Mouse (Mus musculus) hindbrain, embryonic 14.5 days (tissue): ENCODE measurements around the gene Gp1ba. TPM values are rescaled to one million over a fixed set of nuclear protein-coding genes. Genes with fewer than 3 reads are reported as not detected.
A peak's percentile ranks its signal among the peaks of the same experiment; 100 is the strongest.

Experiments used
- ATAC-seq: fragments of 200-750 bp; cut with Nextera tagmentation; 2 replicates; pipeline ENCODE4 v1.8.0; 2017; ENCODE audit warnings: moderate number of reproducible peaks, mild to moderate bottlenecking, moderate TSS enrichment, moderate library complexity; ENCODE audit not compliant: low FRiP score
- DNase-seq: peaks from one replicate; pipeline ENCODE4 v3.0.0-alpha.2; 2015; ENCODE audit warnings: low spot score
- H3K27ac ChIP-seq: fragments of 300-500 bp; sonication (generic); 2 replicates; pipeline ENCODE4 v1.5.1; 2014; ENCODE audit warnings: mild to moderate bottlenecking, moderate library complexity
- H3K27me3 ChIP-seq: fragments of 300-500 bp; sonication (generic); 2 replicates; pipeline ENCODE4 v1.6.1; 2014; ENCODE audit warnings: mild to moderate bottlenecking, low read length, mixed read lengths; ENCODE audit not compliant: control insufficient read depth, insufficient read depth
- H3K36me3 ChIP-seq: fragments of 300-500 bp; sonication (generic); replicated peaks from 2 replicates; pipeline ENCODE4 v1.6.1; 2014; ENCODE audit not compliant: control insufficient read depth, insufficient read depth
- H3K4me1 ChIP-seq: fragments of 300-500 bp; sonication (generic); replicated peaks from 2 replicates; pipeline ENCODE4 v1.6.1; 2014; ENCODE audit warnings: antibody characterized with exemption, low read length, mixed read lengths; ENCODE audit not compliant: control insufficient read depth, insufficient read depth
- H3K4me2 ChIP-seq: fragments of 300-500 bp; sonication (generic); replicated peaks from 2 replicates; pipeline ENCODE4 v1.6.1; 2014; ENCODE audit warnings: mild to moderate bottlenecking, moderate library complexity
- H3K4me3 ChIP-seq: fragments of 300-500 bp; sonication (generic); replicated peaks from 2 replicates; pipeline ENCODE4 v1.5.1; 2014; ENCODE audit warnings: mild to moderate bottlenecking, low read length
- H3K9ac ChIP-seq: fragments of 300-500 bp; sonication (generic); 2 replicates; pipeline ENCODE4 v1.6.1; 2014
- H3K9me3 ChIP-seq: fragments of 300-500 bp; sonication (generic); 2 replicates; pipeline ENCODE4 v1.6.1; 2016; ENCODE audit warnings: low read length; ENCODE audit not compliant: control insufficient read depth
- WGBS: fragments of 180-500 bp; shearing (Covaris S2); extraction: QIAGEN DNeasy Blood & Tissue Kit; methylation state at CpG from one replicate; pipeline ENCODE4 v1.1.7; 2014; 5-methylcytosine and 5-hydroxymethylcytosine counted together
- polyA plus RNA-seq: library from polyadenylated mRNA; unstranded; fragments of >200 nt; fragmentation: Nextera tagmentation; extraction: Ambion mirVana; gene quantifications from 2 replicates; pipeline ENCODE4 v1.2.1, GENCODE M21; 2014

Gene Gp1ba
- polyA plus RNA-seq, 1 experiment from 2014 or later: 0.43 TPM

DNA sequence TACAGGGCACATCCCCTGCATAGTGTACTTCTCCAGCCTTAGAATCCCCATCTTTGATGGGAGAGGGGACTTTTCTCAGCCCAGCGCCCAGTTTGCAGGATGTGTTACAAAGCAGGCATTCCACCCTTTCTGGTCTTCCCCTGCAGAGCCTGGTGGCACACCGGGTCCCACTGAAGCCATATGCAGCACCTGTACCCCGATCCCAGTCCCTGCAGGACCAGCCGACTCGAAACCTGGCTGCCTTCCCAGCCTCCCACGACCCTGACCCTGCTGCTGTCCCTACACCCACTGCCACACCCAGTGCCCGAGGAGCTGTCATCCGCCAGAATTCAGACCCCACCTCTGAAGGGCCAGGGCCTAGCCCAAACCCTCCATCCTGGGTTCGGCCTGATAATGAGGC lies 31.3 kb upstream of the Gp1ba start:
- no peak for ATAC-seq
- 93% methylated on average over 9 of the region's 9 CpGs for WGBS
- H3K27ac ChIP-seq: no peak overlapping the region
- H3K27me3 ChIP-seq: no peaks in the 10 kb centered on the region
- peaks cover 97% of the 10 kb centered on the region for H3K36me3 ChIP-seq
- H3K9ac ChIP-seq: no peak overlapping the region
- H3K9me3 ChIP-seq: no peaks in the 10 kb centered on the region
- no peak overlapping the region for H3K4me3 ChIP-seq
- H3K4me2 ChIP-seq: no peak overlapping the region
- H3K4me1 ChIP-seq: no peaks in the 10 kb centered on the region
- DNase-seq: no peak

DNA sequence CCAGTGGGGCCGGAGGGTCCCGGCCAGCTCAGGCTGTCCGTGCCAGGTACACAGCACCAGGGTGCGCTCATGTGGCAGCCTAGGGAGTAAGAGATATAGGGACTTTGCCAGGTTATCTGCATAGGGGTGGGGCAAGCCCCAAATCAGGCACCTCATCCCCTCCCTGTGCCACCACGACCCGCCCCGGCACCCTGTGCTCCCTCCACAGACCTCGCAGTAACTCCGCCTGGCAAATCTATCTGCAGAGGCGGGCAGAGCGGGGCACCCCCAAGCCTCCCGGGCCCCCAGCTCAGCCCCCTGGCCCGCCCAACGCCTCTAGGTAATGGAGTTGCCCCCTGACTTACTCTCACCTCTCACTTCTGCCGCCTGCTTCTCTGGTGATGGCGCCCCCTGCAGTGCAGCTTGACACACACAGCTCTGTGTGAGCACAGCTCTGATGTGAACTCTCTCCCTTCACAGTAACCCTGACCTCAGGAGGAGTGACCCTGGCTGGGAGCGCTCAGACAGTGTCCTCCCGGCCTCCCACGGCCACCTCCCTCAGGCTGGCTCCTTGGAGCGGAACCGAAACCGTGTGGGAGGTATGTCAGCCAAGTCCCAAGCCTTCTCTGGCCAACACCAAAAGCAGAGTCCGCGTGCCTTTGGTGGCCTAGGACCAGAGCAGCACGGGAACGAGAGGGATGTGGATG lies 30.4 kb upstream of the Gp1ba start:
- 85% methylated on average over 26 of the region's 26 CpGs for WGBS
- Histone ChIP-seq H3K9ac (no peak overlapping the region), H3K36me3 (peaks cover 97% of the 10 kb centered on the region), H3K27me3 (no peaks in the 10 kb centered on the region), H3K4me3 (no peak overlapping the region), H3K4me1 (no peaks in the 10 kb centered on the region), H3K27ac (no peak overlapping the region), H3K4me2 (no peak overlapping the region), H3K9me3 (no peaks in the 10 kb centered on the region)
- no peak for ATAC-seq
- DNase-seq: no peak

- H3K36me3 ChIP-seq: peaks cover 79% of the 10 kb centered on the region
- H3K27me3 ChIP-seq: peaks cover 4% of the 10 kb centered on the region; the same call in 1 of the 2 replicates
- no peak overlapping the region for H3K9ac ChIP-seq
- ATAC-seq (no peak), DNase-seq (no peak)
- no peaks in the 10 kb centered on the region for H3K4me1 ChIP-seq
- 87% methylated on average over 4 of the region's 4 CpGs for WGBS
- H3K4me3 ChIP-seq: no peak overlapping the region
- H3K27ac ChIP-seq: no peak overlapping the region
- H3K9me3 ChIP-seq: no peaks in the 10 kb centered on the region
- H3K4me2 ChIP-seq: no peak overlapping the region
Measured at GRCm38 (mm10) chr11:70610752-70611151, 28.2 kb upstream of the Gp1ba start.

GRCm38 (mm10) chr11:70612505-70612904 lies 26.4 kb upstream of the Gp1ba start:
- no peaks in the 10 kb centered on the region for H3K9me3 ChIP-seq
- H3K9ac ChIP-seq: no peak overlapping the region
- no peak overlapping the region for H3K27ac ChIP-seq
- H3K27me3 ChIP-seq: peaks cover 4% of the 10 kb centered on the region; the same call in 1 of the 2 replicates
- ATAC-seq (no peak), DNase-seq (no peak)
- no peak overlapping the region for H3K4me3 ChIP-seq
- no peaks in the 10 kb centered on the region for H3K4me1 ChIP-seq
- H3K36me3 ChIP-seq: peaks cover 62% of the 10 kb centered on the region
- no peak overlapping the region for H3K4me2 ChIP-seq
- 79% methylated on average over 7 of the region's 7 CpGs for WGBS

DNA sequence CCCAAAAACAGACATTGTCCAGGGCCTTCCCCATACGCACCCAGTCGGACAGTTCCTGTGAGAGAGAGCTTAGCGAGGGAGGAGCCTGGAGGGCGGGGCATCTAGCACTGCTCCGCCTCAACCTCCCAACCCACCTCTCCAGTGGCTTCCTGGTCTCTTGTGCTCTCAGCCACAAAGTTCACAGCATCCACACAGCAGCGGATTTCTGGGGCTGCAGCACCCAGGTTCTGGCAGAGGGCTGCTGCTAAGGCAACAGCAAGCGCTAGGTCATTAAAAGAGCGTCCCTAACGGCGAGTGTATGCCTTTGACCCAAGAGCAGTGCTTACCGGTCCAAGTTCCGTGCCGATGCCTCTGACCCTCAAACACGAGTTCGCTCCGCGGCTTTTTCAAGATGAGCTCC lies 23.8 kb upstream of the Gp1ba start:
- H3K27me3 ChIP-seq: peaks cover 4% of the 10 kb centered on the region; the same call in 1 of the 2 replicates
- ATAC-seq (0 out of 2 replicates have a peak, but pooled peaks have one; percentile 37), DNase-seq (no peak)
- no peaks in the 10 kb centered on the region for H3K9me3 ChIP-seq
- H3K9ac ChIP-seq: peak overlapping the region; percentile 33; the same call in 1 of the 2 replicates
- H3K27ac ChIP-seq: no peak overlapping the region
- 0 out of 2 replicates have a peak overlapping the region, but pooled peaks have one; percentile 4 for H3K4me3 ChIP-seq
- H3K36me3 ChIP-seq: peaks cover 36% of the 10 kb centered on the region
- H3K4me1 ChIP-seq: no peaks in the 10 kb centered on the region
- 4% methylated on average over 17 of the region's 17 CpGs for WGBS
- peak overlapping the region; percentile 46 for H3K4me2 ChIP-seq

- H3K27me3 ChIP-seq: peaks cover 4% of the 10 kb centered on the region; the same call in 1 of the 2 replicates
- H3K27ac ChIP-seq: no peak within 1 kb of the TSS
- DNase-seq (no peak), ATAC-seq (no peak)
- peak within 1 kb of the TSS; percentile 46 for H3K4me2 ChIP-seq
- H3K4me1 ChIP-seq: no peaks in the 10 kb centered on the region
- H3K4me3 ChIP-seq: 0 out of 2 replicates have a peak within 1 kb of the TSS, but pooled peaks have one; percentile 4
- 18% methylated on average over 21 of the region's 21 CpGs for WGBS
- no peaks in the 10 kb centered on the region for H3K9me3 ChIP-seq
- peak within 1 kb of the TSS; percentile 33; the same call in 1 of the 2 replicates for H3K9ac ChIP-seq
- H3K36me3 ChIP-seq: peaks cover 31% of the 10 kb centered on the region
Measured at GRCm38 (mm10) chr11:70615516-70616093, 23.3 kb upstream of the Gp1ba start, which contains the start of gene 4930544D05Rik. 4930544D05Rik (plus strand) TSS chr11:70615848.

DNA sequence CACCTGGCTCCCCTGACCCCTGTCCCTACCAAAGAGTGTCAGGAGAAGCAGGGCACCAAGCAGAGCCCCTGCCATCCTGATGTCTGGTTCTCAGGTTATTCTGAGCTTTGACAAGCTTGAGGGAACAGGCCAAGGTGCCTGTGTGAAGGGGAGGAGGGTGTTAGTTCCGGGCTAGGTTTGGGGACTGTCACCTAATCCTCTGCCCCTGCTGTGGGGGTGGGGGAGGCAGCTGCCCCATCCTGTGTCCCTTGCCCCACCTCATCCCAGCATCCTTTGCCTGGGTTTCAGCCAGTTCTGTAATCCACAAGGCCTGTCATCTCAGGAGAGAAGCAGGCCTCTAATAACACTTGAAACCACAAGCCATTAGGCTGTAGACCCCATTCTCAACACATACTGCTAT lies 19.8 kb upstream of the Gp1ba start, which contains the start of gene Chrne:
Chrne (minus strand) TSS at position 116 of the 400 bp plus-strand sequence.
- 63% methylated on average over 1 of the region's 1 CpGs for WGBS
- Histone ChIP-seq H3K4me3 (no peak within 1 kb of the TSS), H3K4me1 (no peaks in the 10 kb centered on the region), H3K9me3 (no peaks in the 10 kb centered on the region), H3K9ac (no peak within 1 kb of the TSS), H3K27ac (no peak within 1 kb of the TSS), H3K36me3 (no peaks in the 10 kb centered on the region), H3K27me3 (peaks cover 4% of the 10 kb centered on the region; the same call in 1 of the 2 replicates), H3K4me2 (no peak within 1 kb of the TSS)
- ATAC-seq (no peak), DNase-seq (no peak)

GRCm38 (mm10) chr11:70621972-70622814 lies 16.7 kb upstream of the Gp1ba start:
- H3K9ac ChIP-seq: no peak overlapping the region
- H3K4me3 ChIP-seq: no peak overlapping the region
- WGBS: 43% methylated on average over 7 of the region's 7 CpGs
- H3K4me2 ChIP-seq: no peak overlapping the region
- no peaks in the 10 kb centered on the region for H3K9me3 ChIP-seq
- no peaks in the 10 kb centered on the region for H3K36me3 ChIP-seq
- DNase-seq (no peak), ATAC-seq (no peak)
- H3K4me1 ChIP-seq: no peaks in the 10 kb centered on the region
- no peaks in the 10 kb centered on the region for H3K27me3 ChIP-seq
- no peak overlapping the region for H3K27ac ChIP-seq
